Mouse (Mus musculus) thymus, adult 2 months (tissue): ENCODE measurements around the gene Hhatl. TPM values are rescaled to one million over a fixed set of nuclear protein-coding genes. Genes with fewer than 3 reads are reported as not detected.

Experiments
- DNase-seq: peaks from one replicate; pipeline ENCODE4 v3.0.0; 2021
- H3K27ac ChIP-seq: fragments of 200-500 bp; 2 replicates; pipeline ENCODE4 v1.5.1; 2012; ENCODE audit warnings: low read length, control low read depth; ENCODE audit not compliant: control insufficient read depth, insufficient read depth
- H3K27me3 ChIP-seq: fragments of 200-500 bp; 2 replicates; pipeline ENCODE4 v1.6.1; 2012; ENCODE audit warnings: mild to moderate bottlenecking, low read length, moderate library complexity, mixed read lengths; ENCODE audit not compliant: control insufficient read depth, insufficient read depth
- H3K36me3 ChIP-seq: fragments of 200-500 bp; 2 replicates; pipeline ENCODE4 v1.6.1; 2012; ENCODE audit warnings: mild to moderate bottlenecking, low read length, moderate library complexity; ENCODE audit not compliant: control insufficient read depth, insufficient read depth
- H3K4me1 ChIP-seq: fragments of 200-500 bp; replicated peaks from 2 replicates; pipeline ENCODE4 v1.6.1; 2012; ENCODE audit warnings: low read length; ENCODE audit not compliant: control insufficient read depth, insufficient read depth
- H3K4me3 ChIP-seq: fragments of 200-500 bp; 2 replicates; pipeline ENCODE4 v1.5.1; 2012; ENCODE audit warnings: mild to moderate bottlenecking, low read length, control low read depth, moderate library complexity; ENCODE audit not compliant: control insufficient read depth, insufficient read depth
- CTCF ChIP-seq: fragments of 200-500 bp; IDR thresholded peaks from 2 replicates; pipeline ENCODE4 v1.5.1; 2012; ENCODE audit warnings: mild to moderate bottlenecking, control low read depth, low read length, moderate library complexity, borderline replicate concordance; ENCODE audit not compliant: control insufficient read depth, poor library complexity, insufficient read depth; ENCODE audit errors: extremely low read depth
- POLR2A ChIP-seq: fragments of 200-500 bp; IDR thresholded peaks from 2 replicates; pipeline ENCODE4 v1.6.1; 2012; ENCODE audit warnings: mild to moderate bottlenecking, low read length, control low read depth, moderate library complexity; ENCODE audit not compliant: control insufficient read depth, poor library complexity, insufficient read depth; ENCODE audit errors: extremely low read depth
- WGBS: fragments of 180-500 bp; shearing (Covaris S2); methylation state at CpG from one replicate; pipeline ENCODE4 v1.1.7; 2018; 5-methylcytosine and 5-hydroxymethylcytosine counted together
- polyA plus RNA-seq: library from polyadenylated mRNA; depleted of rRNA; stranded (reverse); fragments of >200 nt; gene quantifications from 2 replicates; pipeline ENCODE4 v1.2.3, GENCODE M21; 2012

The Hhatl gene
- polyA plus RNA-seq, 1 experiment, result 12.5 TPM

- Histone ChIP-seq H3K36me3 (no peaks in the 10 kb centered on the region), H3K27ac (no peak overlapping the region), H3K27me3 (no peaks in the 10 kb centered on the region; the same call in 1 of the 2 replicates), H3K4me3 (no peak overlapping the region), H3K4me1 (peaks cover 8% of the 10 kb centered on the region; the same call in 1 of the 2 replicates)
- no peak for TF ChIP-seq POLR2A
- no peak for TF ChIP-seq CTCF
- WGBS, result 86% methylated on average over 10 of the region's 10 CpGs
- DNase-seq, result no peak
Measured at GRCm38 (mm10) chr9:121775951-121776350, 16.4 kb downstream of the Hhatl start.

- Histone ChIP-seq H3K27ac (no peak overlapping the region), H3K4me3 (no peak overlapping the region)
- WGBS, result 80% methylated on average over 5 of the region's 5 CpGs
Measured at GRCm38 (mm10) chr9:121772412-121772811, 19.9 kb downstream of the Hhatl start.

DNA sequence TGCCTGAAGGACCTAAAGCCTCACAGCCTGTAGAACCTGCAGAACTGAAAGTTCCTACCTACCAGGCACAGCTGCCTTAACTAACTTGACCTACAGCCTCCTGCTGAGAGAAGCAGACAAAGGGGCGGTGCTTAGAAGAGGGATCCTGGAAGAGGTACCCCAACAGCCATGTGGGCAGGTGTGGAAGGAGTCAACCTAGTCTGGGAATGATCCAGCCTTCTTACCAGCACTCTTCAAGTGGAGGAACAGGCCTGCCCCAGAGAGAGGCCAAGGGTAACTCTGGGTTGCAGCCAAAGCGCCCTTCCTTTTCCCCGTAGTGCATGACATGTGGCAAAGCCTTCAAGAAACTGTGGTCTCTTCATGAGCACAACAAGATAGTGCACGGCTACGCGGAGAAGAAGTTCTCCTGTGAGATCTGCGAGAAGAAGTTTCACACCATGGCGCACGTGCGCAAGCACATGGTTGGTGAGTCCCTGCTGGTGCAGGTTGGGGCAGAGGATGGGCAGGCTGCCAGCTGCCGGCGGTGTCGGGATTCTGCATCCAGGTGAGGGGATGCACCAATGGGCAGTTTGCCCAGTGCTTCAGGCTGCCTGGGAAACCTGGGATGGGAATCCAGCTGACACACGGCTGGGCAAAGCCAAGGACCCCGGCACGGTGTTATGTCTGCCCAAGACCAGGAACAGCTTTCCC, 27.0 kb downstream of the Hhatl start:
- Histone ChIP-seq H3K36me3 (no peaks in the 10 kb centered on the region), H3K4me1 (peaks cover 10% of the 10 kb centered on the region; the same call in 1 of the 2 replicates), H3K4me3 (no peak overlapping the region), H3K27ac (no peak overlapping the region; the same call in 1 of the 2 replicates), H3K27me3 (peaks cover 4% of the 10 kb centered on the region)
- TF ChIP-seq CTCF (no peak), POLR2A (no peak)
- DNase-seq, result no peak
- WGBS, result 54% methylated on average over 16 of the region's 16 CpGs

More at GRCm38 (mm10) chr9:121772412-121772811, 19.9 kb downstream of the Hhatl start:
- no peak for TF ChIP-seq POLR2A
- no peak for TF ChIP-seq CTCF
- Histone ChIP-seq H3K27me3 (no peaks in the 10 kb centered on the region), H3K36me3 (no peaks in the 10 kb centered on the region), H3K4me1 (no peaks in the 10 kb centered on the region)
- no peak for DNase-seq

- TF ChIP-seq POLR2A, result no peak
- no peak for TF ChIP-seq CTCF
- Histone ChIP-seq H3K27ac (no peak overlapping the region), H3K36me3 (no peaks in the 10 kb centered on the region), H3K4me1 (peaks cover 20% of the 10 kb centered on the region), H3K27me3 (peaks cover 16% of the 10 kb centered on the region), H3K4me3 (no peak overlapping the region)
- 77% methylated on average over 19 of the region's 19 CpGs for WGBS
- DNase-seq, result no peak
Measured at GRCm38 (mm10) chr9:121763716-121764115, 28.6 kb downstream of the Hhatl start.

DNA sequence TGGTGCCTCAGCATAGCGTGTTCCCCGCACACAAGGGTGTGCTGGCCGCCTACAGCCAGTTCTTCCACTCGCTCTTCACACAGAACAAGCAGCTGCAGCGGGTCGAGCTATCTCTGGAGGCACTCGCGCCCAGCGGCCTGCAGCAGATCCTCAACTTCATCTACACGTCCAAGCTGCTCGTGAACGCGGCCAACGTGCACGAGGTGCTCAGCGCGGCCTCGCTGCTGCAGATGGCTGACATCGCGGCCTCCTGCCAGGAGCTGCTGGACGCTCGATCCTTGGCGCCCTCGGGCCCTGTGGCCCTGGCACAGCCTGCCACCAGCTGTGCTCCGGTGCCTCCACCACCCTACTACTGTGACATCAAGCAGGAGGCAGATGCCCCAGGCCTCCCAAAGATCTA, 29.5 kb downstream of the Hhatl start:
- 98% methylated on average over 25 of the region's 25 CpGs for WGBS
- no peak for TF ChIP-seq POLR2A
- TF ChIP-seq CTCF, result no peak
- H3K4me3 ChIP-seq, result no peak overlapping the region
- no peak overlapping the region for H3K27ac ChIP-seq
- no peak for DNase-seq
- H3K27me3 ChIP-seq, result peaks cover 19% of the 10 kb centered on the region
- H3K36me3 ChIP-seq, result no peaks in the 10 kb centered on the region
- peaks cover 25% of the 10 kb centered on the region for H3K4me1 ChIP-seq

- DNase-seq, result no peak
- H3K36me3 ChIP-seq, result no peaks in the 10 kb centered on the region
- peaks cover 19% of the 10 kb centered on the region for H3K27me3 ChIP-seq
- WGBS, result 90% methylated on average over 10 of the region's 10 CpGs
- TF ChIP-seq POLR2A (no peak), CTCF (no peak)
- peaks cover 25% of the 10 kb centered on the region for H3K4me1 ChIP-seq
- no peak overlapping the region for H3K27ac ChIP-seq
- no peak overlapping the region for H3K4me3 ChIP-seq
Measured at GRCm38 (mm10) chr9:121762248-121762647, 30.1 kb downstream of the Hhatl start.
